Mouse (Mus musculus): Measurements from ENCODE around the gene Sec16b. TPM values are rescaled to one million over a fixed set of nuclear protein-coding genes. Genes with fewer than 3 reads are reported as not detected.
A peak's percentile ranks its signal among the peaks of the same experiment; 100 is the strongest.

Gene Sec16b
- polyA plus RNA-seq, 1 experiment, result not detected

DNA sequence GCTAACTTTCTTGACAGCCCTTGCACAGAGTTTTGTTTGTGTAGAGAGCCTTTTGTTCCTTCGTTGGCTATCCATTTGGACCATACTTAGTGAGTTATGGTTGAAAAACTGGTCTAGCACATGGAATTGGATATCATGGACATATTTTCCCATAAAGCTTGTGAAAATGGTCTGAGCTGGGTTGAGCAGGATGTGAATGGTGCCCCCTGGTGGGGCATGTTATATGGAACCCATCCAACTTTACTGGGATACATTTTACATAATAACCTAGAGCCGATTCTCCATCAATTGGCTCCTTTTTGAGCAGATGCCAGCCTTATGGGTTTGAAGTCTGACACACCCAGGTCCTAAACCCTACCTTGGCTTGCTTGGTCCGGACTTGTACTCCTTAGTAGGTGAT is 41.3 kb upstream of the Sec16b start:
- Histone ChIP-seq H3K9me3 (replicated peaks; ENCODE audit: control insufficient read depth, insufficient read depth, low read length, poor library complexity, severe bottlenecking) (no peaks in the 10 kb centered on the region), H3K4me1 (ENCODE audit: control insufficient read depth, insufficient read depth, low read length) (no peaks in the 10 kb centered on the region), H3K36me3 (ENCODE audit: control insufficient read depth, insufficient read depth, low read length, poor library complexity, severe bottlenecking) (no peaks in the 10 kb centered on the region), H3K9ac (ENCODE audit: low read depth, poor library complexity, severe bottlenecking) (no peak overlapping the region), H3K27me3 (ENCODE audit: control insufficient read depth, insufficient read depth, low read length, poor library complexity, severe bottlenecking) (no peaks in the 10 kb centered on the region), H3K4me3 (ENCODE audit: low read depth, low read length) (no peak overlapping the region), H3K27ac (ENCODE audit: insufficient read depth, low read length) (no peak overlapping the region)
- TF ChIP-seq POLR2A (IDR thresholded peaks at IDR 0.05; ENCODE audit: insufficient read depth, low read length) (no peak), CTCF (IDR thresholded peaks at IDR 0.05; ENCODE audit: low read depth, low read length) (peak; percentile 13), EP300 (IDR thresholded peaks at IDR 0.05; ENCODE audit: insufficient read depth, low read depth, low read length) (no peak)

DNA sequence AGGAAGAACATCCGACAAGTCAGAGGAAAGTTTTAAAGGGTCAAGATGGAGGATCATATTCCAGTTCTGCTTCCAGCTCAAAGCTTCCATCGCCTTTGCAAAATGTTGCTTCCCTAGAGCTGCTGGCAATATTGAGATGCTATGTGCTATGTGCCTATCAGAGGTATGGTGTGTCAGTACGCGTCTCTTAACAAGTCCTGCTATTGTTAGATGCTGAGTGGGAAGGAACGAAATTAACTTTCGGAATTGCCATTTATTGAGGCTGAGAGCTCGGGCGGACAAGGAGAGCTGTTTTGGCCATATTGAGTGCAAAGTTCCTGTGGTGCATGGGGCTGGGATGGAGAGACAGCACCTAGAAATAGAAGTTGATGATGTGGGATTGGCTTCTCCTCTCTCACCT is 38.7 kb upstream of the Sec16b start:
- H3K9ac ChIP-seq (ENCODE audit: low read depth, poor library complexity, severe bottlenecking), result no peak overlapping the region
- no peak for TF ChIP-seq POLR2A (IDR thresholded peaks at IDR 0.05; ENCODE audit: insufficient read depth, low read length)
- TF ChIP-seq CTCF (IDR thresholded peaks at IDR 0.05; ENCODE audit: low read depth, low read length), result no peak
- no peak for TF ChIP-seq EP300 (IDR thresholded peaks at IDR 0.05; ENCODE audit: insufficient read depth, low read depth, low read length)
- H3K4me1 ChIP-seq (ENCODE audit: control insufficient read depth, insufficient read depth, low read length), result no peaks in the 10 kb centered on the region
- H3K4me3 ChIP-seq (ENCODE audit: low read depth, low read length), result no peak overlapping the region
- no peak overlapping the region for H3K27ac ChIP-seq (ENCODE audit: insufficient read depth, low read length)
- no peaks in the 10 kb centered on the region for H3K9me3 ChIP-seq (replicated peaks; ENCODE audit: control insufficient read depth, insufficient read depth, low read length, poor library complexity, severe bottlenecking)
- H3K27me3 ChIP-seq (ENCODE audit: control insufficient read depth, insufficient read depth, low read length, poor library complexity, severe bottlenecking), result no peaks in the 10 kb centered on the region
- H3K36me3 ChIP-seq (ENCODE audit: control insufficient read depth, insufficient read depth, low read length, poor library complexity, severe bottlenecking), result no peaks in the 10 kb centered on the region

DNA sequence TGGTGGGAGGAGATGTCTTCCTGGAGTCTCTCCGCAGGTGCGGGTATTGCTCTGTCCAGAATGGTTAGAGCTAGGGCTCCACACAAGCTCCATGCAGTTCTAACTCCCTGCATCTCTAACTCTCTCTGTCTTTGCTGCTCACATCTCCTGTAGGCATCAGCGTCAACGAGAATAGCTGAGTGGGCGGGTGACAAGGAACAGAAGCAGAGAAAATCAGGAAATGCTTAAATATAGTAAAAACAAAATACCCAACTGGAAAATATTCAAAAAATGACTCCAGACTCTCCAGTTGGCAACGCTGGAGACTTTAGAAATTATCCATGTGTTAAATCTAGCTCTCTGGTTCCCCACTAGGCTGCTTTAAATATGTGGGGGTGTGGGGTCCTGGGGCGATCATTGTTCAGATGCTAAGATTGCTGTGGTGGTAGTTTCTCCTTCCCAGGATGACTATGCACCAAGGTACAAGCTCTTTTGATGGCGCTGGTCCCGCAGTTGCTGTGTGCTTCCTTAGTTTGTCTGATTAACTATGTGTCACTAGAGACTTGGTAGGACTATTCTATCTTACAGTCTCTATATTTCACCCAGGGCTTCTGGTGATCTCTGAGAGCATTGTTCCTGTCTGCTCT is 35.7 kb upstream of the Sec16b start:
- no peaks in the 10 kb centered on the region for H3K4me1 ChIP-seq (ENCODE audit: control insufficient read depth, insufficient read depth, low read length)
- no peak overlapping the region for H3K27ac ChIP-seq (ENCODE audit: insufficient read depth, low read length)
- TF ChIP-seq EP300 (IDR thresholded peaks at IDR 0.05; ENCODE audit: insufficient read depth, low read depth, low read length) (no peak), POLR2A (IDR thresholded peaks at IDR 0.05; ENCODE audit: insufficient read depth, low read length) (no peak), CTCF (IDR thresholded peaks at IDR 0.05; ENCODE audit: low read depth, low read length) (no peak)
- no peak overlapping the region for H3K4me3 ChIP-seq (ENCODE audit: low read depth, low read length)
- H3K27me3 ChIP-seq (ENCODE audit: control insufficient read depth, insufficient read depth, low read length, poor library complexity, severe bottlenecking), result no peaks in the 10 kb centered on the region
- H3K36me3 ChIP-seq (ENCODE audit: control insufficient read depth, insufficient read depth, low read length, poor library complexity, severe bottlenecking), result no peaks in the 10 kb centered on the region
- H3K9ac ChIP-seq (ENCODE audit: low read depth, poor library complexity, severe bottlenecking), result no peak overlapping the region
- no peaks in the 10 kb centered on the region for H3K9me3 ChIP-seq (replicated peaks; ENCODE audit: control insufficient read depth, insufficient read depth, low read length, poor library complexity, severe bottlenecking)

DNA sequence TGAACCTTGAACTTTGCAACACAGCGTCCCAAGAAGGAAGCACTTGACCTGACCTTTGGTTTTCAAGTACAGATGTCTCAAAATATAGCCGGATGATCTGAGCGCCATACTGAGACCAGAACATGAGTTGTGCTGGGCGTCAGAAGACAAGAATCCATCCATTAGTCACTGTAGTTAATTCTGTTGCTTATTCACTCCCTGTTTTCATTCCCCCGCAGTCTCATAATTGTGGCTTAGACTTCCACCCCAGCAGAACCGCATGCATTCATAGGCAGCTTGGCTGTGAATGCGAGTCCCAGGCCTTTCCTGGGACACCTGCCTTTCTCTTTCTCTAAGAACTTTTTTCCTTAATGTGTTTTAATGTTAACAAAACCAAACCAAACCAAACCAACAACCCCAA is 33.8 kb upstream of the Sec16b start:
- no peaks in the 10 kb centered on the region for H3K9me3 ChIP-seq (replicated peaks; ENCODE audit: control insufficient read depth, insufficient read depth, low read length, poor library complexity, severe bottlenecking)
- TF ChIP-seq CTCF (IDR thresholded peaks at IDR 0.05; ENCODE audit: low read depth, low read length) (no peak), POLR2A (IDR thresholded peaks at IDR 0.05; ENCODE audit: insufficient read depth, low read length) (no peak), EP300 (IDR thresholded peaks at IDR 0.05; ENCODE audit: insufficient read depth, low read depth, low read length) (no peak)
- H3K27ac ChIP-seq (ENCODE audit: insufficient read depth, low read length), result no peak overlapping the region
- H3K27me3 ChIP-seq (ENCODE audit: control insufficient read depth, insufficient read depth, low read length, poor library complexity, severe bottlenecking), result no peaks in the 10 kb centered on the region
- H3K4me3 ChIP-seq (ENCODE audit: low read depth, low read length), result no peak overlapping the region
- no peaks in the 10 kb centered on the region for H3K36me3 ChIP-seq (ENCODE audit: control insufficient read depth, insufficient read depth, low read length, poor library complexity, severe bottlenecking)
- no peak overlapping the region for H3K9ac ChIP-seq (ENCODE audit: low read depth, poor library complexity, severe bottlenecking)
- no peaks in the 10 kb centered on the region for H3K4me1 ChIP-seq (ENCODE audit: control insufficient read depth, insufficient read depth, low read length)

DNA sequence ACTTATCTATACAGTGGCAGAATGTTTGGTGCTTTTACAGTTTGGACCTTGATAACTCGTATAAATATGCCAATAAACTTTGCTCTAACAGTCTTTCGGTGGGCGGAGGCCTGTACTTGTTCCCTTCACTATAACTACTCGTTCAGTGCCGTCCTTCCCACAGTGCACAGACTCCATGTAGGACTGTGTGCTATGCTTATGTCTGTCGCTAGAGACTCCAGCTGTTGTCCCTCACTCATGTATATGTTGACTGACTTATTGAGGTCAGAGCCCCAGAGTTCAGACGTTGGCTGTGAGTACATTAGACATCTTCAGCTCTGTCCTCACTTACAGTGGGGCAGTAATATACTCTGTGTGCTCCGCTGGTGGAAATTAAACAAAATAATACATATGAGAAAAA is 31.7 kb upstream of the Sec16b start:
- no peaks in the 10 kb centered on the region for H3K9me3 ChIP-seq (replicated peaks; ENCODE audit: control insufficient read depth, insufficient read depth, low read length, poor library complexity, severe bottlenecking)
- no peaks in the 10 kb centered on the region for H3K27me3 ChIP-seq (ENCODE audit: control insufficient read depth, insufficient read depth, low read length, poor library complexity, severe bottlenecking)
- H3K4me1 ChIP-seq (ENCODE audit: control insufficient read depth, insufficient read depth, low read length), result no peaks in the 10 kb centered on the region
- no peaks in the 10 kb centered on the region for H3K36me3 ChIP-seq (ENCODE audit: control insufficient read depth, insufficient read depth, low read length, poor library complexity, severe bottlenecking)
- H3K9ac ChIP-seq (ENCODE audit: low read depth, poor library complexity, severe bottlenecking), result no peak overlapping the region
- no peak overlapping the region for H3K27ac ChIP-seq (ENCODE audit: insufficient read depth, low read length)
- no peak for TF ChIP-seq EP300 (IDR thresholded peaks at IDR 0.05; ENCODE audit: insufficient read depth, low read depth, low read length)
- no peak for TF ChIP-seq POLR2A (IDR thresholded peaks at IDR 0.05; ENCODE audit: insufficient read depth, low read length)
- TF ChIP-seq CTCF (IDR thresholded peaks at IDR 0.05; ENCODE audit: low read depth, low read length), result no peak
- no peak overlapping the region for H3K4me3 ChIP-seq (ENCODE audit: low read depth, low read length)

DNA sequence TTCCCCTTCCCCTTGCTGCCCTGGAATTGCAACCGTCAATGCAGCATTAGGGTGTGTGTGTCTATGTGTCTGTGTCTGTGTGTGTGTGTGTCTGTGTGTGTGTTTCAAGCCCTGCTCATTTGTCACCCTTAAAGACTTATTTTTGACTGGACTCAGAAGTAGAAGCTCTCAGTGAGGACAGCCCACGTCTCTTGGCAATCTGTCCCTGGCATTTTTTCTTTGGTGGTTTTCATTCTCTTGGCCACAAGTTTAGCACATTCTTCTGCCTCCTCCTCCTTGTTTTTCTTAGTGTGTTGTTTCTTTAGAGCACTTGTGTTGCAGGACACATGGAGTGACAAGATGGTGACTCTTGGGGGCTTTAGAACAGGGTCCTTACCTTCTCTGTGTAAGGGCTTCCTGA is 30.3 kb upstream of the Sec16b start:
- Histone ChIP-seq H3K36me3 (ENCODE audit: control insufficient read depth, insufficient read depth, low read length, poor library complexity, severe bottlenecking) (no peaks in the 10 kb centered on the region), H3K27ac (ENCODE audit: insufficient read depth, low read length) (no peak overlapping the region), H3K27me3 (ENCODE audit: control insufficient read depth, insufficient read depth, low read length, poor library complexity, severe bottlenecking) (no peaks in the 10 kb centered on the region), H3K9me3 (replicated peaks; ENCODE audit: control insufficient read depth, insufficient read depth, low read length, poor library complexity, severe bottlenecking) (no peaks in the 10 kb centered on the region), H3K4me3 (ENCODE audit: low read depth, low read length) (no peak overlapping the region), H3K4me1 (ENCODE audit: control insufficient read depth, insufficient read depth, low read length) (peaks cover 2% of the 10 kb centered on the region), H3K9ac (ENCODE audit: low read depth, poor library complexity, severe bottlenecking) (no peak overlapping the region)
- TF ChIP-seq CTCF (IDR thresholded peaks at IDR 0.05; ENCODE audit: low read depth, low read length), result no peak
- no peak for TF ChIP-seq POLR2A (IDR thresholded peaks at IDR 0.05; ENCODE audit: insufficient read depth, low read length)
- TF ChIP-seq EP300 (IDR thresholded peaks at IDR 0.05; ENCODE audit: insufficient read depth, low read depth, low read length), result no peak

Data from ES-Bruce4 (cell line).